Mouse (Mus musculus): ENCODE data around the gene Vrk1.
A peak's percentile ranks its signal among the peaks of the same experiment; 100 is the strongest.

Vrk1 gene

DNA sequence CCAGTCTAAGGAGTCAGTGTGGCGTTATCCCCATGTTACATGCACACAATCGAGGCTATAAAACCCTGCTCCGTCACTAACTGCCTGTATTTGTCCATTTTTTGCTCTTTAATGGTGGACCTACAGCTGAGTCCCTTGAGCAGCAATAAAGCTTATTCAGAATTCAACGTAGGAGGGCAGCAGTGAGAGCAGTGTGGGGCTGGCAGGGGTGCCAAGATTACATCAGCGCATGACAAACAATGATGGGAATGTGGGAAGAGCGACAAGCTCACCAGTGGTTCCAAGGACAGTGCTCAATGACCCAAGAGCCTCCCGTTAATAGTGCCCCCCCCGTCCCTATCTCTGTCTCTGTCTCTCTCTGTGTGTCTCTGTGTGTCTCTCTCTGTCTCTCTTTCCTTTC is 8.3 kb upstream of the Vrk1 start:
- DNase-seq, result no peak

DNA sequence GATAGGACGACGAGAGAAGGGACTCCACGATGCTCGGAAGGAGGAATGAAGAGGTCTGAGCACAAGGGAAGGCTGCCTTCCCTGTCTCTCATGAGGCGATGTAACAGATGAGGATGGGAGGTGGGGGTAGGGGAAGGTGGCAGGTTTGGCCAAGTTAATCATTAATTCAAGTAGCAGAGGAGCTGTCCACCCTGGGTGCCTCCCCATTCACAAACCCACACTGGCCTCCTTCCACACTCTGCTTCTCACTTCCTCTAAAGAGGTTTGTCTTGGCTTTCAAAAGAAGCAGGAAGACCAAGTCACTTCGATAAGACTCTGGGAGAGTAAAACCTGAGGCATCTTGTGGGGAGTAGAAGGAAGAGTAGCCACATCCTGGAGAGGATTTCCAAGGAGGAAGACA is 5.3 kb upstream of the Vrk1 start:
- no peak for DNase-seq

DNA sequence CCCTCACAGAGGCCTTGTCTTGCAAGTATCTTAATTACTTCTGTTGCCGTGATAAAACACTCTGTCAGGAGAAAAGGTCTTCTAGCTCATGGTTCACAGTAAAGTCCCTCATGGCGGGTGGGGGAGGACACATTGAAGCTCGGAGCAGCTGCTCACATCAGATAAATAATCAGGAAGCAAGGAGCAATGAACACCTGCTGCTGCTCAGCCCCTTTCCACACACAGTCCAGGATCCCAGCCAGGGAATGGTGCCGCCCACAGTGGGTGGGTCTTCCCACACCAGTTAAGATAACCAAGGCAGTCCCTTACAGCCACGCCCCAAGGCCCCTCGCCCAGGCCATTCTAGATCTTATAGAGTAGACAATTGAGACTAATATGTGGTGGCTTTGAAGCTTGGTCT is 3.8 kb upstream of the Vrk1 start:
- DNase-seq, result no peak

DNA sequence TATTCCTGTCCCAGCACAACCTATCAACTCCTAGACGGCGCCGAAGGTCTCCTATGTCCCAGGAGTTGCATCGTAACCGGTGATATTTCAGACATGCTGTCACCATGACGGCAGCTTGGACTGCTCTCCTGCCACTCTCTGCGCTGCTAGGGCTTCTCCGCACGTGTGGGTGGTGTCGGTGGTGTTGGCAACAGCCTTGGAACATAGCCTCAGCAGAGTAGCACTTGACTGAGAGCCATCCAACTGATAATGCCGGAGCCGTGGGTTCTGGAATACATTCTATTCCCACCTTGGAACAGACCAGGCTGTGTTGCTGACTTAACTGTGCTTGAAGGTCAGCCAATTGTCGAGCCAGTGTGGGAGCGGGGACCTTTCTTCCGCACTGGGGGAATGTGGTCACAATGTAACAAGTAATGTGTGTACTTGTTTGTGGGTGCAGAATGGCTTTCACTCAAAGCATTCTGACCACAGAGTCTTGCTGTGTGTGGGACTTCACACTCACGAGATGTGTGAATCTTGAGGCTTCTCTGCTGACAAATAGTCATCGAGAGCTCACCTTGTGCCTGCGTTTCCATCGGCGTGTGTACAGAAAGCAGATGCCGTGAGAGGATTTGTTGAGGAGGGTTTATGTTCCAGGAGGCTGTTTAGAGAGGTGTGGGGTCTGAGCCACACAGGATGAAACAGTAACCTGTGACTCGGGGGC is 1.5 kb upstream of the Vrk1 start:
- DNase-seq, result no peak

DNA sequence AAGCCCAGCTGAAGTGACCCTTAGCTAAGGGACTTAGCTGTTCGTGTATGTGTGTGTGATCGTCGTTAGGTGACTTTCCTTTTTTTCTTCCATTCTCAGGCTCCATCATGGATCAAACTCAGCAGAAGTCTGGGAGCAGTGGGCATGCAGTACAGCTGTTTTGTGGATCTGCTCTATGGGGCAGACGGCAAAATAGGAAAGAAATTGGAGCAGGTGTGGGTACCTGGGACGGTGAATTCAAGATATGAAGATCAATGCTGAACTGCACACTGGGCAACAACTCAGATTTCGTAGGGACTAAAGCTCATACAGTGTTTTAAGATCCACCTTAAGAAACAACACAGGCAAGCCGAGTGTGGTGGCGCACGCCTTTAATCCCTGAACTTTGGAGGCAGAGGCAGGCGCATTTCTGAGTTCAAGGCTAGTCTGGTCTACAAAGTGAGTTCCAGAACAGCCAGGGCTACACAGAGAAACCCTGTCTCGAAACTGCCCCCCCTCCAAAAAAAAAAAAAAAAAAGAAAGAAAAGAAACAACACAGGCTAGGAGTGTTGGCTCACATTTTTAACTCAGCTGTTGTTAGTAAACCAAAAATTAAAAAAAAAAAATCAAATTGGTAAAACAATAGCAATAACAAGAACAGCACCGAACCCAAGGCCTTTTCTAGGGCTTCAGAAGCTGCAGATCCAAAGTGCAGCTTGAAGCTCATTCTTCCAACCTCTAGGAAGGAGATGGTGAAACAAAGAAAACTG is 732 bp upstream of the Vrk1 start:
- DNase-seq, result no peak

DNA sequence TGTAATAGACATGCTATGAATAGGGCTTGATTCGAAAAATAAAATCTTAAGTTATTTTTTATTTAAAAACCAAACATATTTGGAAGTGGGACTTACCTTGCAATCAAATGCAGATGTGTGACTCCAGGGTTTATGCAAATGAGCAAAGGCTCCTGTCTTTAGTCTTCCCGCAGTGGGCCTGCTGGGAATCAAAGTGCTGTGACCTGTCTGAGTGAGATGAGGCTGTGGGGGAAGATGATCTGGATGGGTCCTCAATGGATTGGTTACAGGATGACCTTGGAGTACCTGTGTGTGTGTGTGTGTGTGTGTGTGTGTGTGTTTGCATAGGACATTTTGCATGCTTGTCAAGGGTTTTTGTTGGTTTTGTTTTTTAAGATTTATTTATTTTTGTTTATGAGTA is 2.1 kb downstream of the Vrk1 start:
- no peak for DNase-seq

DNA sequence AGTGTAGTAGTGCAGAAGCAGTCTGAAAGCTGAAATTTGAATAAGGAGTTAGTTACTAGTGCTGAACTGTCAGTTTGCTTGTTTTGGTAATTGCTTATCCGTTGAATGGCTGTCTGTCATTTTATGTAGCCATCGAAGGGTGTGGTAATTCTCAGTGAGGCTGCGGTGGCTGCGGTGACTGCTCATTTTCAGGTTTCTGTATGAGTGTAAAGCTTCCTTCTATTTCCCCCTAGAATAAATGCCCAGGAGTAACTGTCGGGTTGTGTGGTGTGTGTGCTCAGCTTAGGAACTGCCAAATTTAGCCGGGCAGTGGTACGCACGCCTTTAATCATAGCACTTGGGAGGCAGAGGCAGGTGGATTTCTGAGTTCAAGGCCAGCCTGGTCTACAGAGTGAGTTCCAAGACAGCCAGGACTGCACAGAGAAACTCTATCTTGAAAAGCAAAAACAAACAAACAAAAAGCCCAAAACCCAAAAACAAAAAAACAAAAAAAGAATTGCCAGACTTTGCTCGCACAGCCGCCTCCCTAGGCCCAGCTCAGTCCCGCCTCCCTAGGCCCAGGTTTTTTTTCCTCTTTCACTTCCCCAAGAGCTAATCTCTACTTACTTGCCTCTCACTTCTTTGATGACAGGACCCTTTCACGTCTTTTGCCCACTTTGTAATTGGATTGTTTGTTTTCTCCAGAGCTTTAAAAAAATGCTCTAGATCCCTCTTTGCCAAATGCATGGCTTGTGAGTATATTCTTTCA is 6.4 kb downstream of the Vrk1 start:
- no peak for DNase-seq

DNA sequence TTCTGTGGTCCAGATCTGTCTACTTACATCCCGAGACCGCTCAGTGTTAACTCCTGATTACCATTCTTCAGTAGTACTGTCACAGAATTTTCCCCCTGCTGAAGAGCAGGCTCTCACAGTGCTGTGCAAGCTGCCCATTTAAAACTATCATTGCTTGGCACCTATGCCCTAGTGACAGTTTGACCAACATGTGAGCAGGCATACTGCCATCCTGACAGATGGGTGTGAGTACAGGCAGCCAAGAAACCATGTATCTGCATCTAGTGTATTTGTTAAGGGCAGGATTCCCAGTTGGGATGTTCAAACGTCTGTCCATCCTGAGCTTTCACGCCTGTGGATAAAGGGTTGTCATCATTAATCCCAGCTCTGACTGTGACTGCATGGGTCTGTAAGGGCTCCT is 10.0 kb downstream of the Vrk1 start:
- no peak for DNase-seq

DNA sequence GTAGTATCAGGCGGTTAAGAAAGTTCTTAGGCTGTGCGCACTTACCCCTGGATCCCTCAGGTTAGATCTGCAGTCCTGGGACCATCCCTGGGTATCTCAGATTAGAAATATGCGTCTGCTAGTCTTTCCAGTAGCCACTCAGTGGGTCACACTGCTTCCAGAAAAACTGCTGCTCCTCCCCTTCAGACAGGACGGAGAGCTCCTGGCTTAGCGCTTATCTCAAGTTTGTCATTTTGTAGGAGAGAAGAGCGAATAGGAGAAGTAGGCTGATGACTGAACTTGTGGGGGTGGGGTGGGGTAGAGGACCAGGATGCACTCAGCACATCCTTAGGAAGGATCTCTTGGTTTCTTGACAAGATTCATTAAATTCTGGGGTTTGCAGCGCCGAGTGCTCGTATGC is 13.6 kb downstream of the Vrk1 start:
- DNase-seq, result no peak

DNA sequence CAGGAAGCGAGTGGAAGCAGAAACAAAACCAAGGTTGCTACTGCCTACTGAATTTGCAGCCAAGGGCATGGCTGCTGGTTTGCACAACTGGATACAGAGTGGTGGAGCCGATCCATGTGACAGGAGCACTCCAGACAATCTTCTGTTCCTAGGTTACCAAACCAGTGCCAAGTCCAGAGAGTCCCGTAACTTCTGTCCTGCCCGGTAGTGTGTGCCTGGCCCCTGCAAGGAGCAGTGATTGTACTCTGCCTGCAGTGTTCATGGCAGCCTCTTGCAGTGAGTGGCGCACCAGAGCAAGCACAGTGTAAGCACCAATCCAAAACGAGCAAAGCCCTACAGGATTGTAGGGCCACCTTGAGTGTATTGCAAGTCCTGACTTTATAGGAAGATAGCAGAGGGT is 15.4 kb downstream of the Vrk1 start:
- no peak for DNase-seq

DNA sequence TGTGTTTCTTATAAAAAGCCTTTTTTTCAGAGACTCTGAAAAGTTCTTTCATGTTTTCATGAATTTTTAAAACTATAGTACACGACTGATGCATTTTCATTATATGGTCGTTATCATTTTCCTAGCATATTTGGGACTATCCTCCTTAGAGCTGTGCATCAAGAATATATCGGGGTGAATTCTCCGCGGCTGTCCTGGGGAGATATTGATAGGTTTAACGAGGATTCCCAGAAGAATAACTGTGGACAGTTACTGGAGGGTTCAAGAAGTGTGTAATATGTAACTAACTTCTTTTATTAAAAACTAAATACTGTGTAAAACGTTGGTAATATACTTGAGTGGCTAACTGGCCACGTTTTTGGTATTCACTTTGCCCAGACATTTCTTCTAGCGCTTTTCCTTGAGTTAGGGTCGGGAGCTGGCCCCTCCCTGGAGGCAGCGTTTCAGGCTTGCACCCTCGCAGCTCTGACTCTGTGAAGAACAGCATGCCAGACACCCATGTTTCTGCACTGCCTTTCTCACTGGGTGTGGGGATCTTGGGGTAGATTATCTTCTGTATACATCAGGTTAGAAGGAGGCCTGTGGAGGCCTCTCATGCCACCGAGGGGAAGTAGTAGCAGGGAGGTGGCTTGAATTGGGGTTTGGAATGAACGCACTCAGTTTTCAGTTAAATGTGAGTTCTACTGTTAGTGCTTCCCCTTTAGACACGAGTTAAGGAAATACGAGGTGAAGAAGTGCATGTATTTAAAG is 16.5 kb downstream of the Vrk1 start:
- DNase-seq, result no peak

DNA sequence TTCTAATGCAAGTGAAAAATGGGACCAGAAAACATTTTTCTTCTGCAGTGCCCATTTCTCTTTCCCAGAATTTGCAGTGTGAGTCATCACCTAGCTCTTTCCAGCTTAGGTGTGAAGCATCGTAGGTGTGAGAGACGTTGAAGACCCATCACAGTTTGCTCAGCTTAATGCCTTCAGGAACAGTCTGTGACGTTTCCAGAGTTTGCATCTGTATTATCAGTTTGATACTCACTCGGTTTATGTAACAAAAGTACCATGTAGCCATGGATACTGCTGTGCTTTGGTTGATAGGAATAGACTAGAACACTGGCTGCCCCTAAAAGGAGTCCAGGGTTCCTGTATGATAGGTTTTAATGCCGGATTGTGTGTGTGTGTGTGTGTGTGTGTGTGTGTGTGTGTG is 17.3 kb downstream of the Vrk1 start:
- no peak for DNase-seq

DNA sequence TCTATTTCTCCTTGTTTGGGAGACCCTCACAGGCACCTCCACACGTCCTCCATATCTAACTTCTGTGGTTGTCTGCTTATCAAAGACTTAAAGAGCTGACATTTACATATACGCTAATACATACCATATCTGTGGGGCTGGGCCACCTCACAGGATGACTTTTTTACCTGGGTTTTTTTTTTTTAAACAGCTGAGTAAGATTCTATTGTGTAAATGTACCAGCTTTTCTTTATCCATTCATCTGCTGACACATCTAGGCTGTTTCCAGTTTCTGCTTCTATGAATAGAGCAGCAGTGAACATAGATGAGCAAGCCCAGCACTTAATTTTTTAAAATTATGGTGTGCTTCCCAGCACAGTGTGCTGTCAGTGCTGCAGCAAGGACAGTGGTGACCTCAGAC is 19.6 kb downstream of the Vrk1 start:
- DNase-seq, result no peak

DNA sequence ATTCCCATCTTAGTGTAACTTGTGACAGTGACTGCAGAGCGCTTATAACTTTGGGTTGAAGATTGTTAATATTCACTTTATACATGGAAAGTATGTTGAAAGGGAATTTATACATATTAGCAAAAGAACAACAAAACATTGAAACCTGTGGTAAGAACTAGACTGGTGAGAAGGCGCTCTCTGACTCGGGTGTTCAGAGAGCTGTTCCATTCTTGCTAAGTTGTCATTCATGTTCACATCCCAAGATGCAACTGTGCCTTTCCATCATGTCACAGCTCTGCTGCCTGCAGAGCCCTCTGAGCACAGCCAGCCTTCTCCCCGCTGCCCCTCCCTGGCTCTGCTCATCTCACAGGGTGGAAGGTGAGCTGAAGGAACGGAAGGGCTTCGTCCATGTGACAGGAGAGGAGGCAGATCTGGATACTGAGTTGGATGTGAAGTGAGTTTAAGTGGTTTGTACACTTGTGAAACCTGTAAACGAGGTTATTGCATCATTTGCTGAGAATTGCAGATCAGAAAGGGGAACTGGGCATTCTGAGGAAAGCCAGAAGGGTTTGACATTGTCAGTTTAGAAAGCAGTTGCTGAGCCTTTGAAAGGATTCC is 20.2 kb downstream of the Vrk1 start:
- no peak for DNase-seq

DNA sequence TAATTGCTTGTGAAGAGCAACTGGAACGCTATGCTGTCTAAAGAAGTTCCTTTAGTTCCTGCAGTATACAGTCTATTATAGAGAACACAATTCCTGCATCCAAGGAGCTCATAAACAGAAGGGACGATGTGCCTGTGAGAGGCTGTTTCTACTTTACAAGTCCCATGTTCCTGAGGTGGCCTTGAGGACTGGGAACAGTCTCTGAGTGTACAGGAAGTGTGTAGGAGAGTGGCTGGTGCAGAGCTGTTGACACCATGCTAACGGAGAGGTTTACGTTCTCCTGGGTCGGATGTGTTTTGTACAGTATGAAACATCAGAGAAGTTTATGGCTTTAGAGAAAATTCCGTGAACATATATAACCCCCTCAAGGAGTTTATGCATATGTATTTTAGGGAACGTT is 20.8 kb downstream of the Vrk1 start:
- no peak for DNase-seq

DNA sequence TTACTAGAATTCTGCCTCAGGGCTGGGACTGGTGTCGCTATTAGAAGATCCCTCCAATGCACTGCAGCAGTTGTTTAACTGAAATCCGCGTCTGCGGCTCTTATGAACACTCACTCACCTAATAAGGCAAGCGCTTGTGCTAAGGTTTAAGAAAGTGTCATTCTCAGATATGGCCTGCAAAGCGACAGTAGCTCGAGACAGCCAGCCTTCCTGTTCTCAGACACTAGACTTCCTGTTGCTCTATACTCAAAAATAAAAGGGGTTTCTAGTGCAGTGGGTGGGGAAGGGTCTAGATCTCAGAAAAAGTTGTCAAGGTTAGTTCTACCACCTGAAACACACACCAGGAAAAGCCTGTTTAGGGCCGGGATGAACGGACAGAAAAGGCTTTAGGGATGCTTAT is 21.9 kb downstream of the Vrk1 start:
- peak; percentile 29 for DNase-seq

DNA sequence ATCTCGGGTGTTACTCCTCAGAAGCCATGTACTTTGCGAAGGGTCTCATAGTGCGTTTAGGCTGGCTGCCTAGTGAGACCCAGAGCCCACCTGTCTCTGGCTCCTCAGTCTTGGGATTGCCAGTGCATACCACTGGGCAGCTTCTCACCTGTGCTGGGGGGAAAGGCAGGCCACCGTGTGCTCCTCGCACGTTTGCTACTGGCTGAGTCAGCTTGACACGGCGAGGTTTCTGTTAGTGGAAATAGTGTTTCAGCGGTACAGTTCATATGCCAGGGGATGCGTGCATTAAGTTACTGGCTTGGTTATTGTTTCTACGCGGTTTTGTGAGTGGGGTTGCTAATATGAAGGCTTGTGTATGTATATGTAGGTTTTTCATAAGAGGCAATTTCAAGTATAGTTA is 22.3 kb downstream of the Vrk1 start:
- no peak for DNase-seq

DNA sequence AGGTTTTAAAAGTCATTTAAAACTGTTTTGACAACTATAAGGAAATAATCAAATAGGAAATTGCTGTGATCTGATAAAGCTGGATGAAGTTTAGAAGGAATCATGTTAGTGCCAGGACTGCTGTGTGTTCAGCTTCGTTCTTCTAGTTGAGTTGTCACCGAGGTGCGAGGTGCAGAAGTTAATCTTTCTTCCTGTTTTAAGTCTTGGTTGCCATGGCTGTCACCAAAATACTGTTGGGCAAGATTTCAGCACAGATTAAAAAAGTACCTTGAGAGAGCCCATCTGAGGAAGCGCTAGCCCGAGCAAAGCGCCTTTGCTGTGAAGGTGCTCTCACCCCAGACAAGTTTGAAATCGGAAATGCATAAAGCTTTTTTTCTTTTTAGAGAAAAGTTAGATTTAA is 24.2 kb downstream of the Vrk1 start:
- no peak for DNase-seq

DNA sequence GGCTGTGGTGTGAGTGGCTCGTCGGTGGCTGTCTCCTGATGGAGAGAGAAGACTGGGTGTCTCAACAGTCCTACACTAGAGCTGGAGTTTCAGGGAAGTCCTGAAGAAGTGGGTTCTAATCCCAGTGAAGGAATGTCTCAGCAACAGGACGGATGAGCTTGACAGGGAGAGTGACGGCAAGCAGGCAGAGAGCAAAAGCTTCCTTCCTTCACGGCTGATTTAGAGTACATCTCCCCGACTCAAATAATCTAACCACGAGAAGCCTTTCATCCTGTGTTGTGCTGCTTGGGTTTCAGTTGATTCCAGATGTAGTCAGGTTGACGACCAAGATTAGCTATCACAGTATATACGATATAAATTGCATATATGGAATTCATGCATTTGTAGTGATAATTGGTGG is 24.7 kb downstream of the Vrk1 start:
- DNase-seq, result no peak

DNA sequence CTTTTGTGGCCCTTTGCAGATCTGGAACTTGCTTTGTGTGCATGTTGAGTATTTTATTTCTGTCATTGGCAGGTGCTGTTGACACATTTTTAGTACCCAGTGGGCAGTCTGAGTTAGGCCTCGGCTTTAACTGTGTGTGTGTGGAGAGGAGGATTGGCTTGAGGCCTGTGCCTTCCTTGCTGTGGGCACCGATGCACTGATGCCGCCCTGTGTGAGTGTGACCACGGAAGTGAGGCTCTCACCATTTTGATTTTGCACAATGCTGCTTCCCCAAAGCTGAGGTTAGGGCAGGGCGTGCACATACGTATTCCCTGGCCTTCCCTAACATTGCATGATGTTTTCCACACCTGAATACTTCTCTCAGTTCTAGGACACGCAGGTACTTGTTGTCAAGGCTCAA is 30.2 kb downstream of the Vrk1 start:
- no peak for DNase-seq

DNA sequence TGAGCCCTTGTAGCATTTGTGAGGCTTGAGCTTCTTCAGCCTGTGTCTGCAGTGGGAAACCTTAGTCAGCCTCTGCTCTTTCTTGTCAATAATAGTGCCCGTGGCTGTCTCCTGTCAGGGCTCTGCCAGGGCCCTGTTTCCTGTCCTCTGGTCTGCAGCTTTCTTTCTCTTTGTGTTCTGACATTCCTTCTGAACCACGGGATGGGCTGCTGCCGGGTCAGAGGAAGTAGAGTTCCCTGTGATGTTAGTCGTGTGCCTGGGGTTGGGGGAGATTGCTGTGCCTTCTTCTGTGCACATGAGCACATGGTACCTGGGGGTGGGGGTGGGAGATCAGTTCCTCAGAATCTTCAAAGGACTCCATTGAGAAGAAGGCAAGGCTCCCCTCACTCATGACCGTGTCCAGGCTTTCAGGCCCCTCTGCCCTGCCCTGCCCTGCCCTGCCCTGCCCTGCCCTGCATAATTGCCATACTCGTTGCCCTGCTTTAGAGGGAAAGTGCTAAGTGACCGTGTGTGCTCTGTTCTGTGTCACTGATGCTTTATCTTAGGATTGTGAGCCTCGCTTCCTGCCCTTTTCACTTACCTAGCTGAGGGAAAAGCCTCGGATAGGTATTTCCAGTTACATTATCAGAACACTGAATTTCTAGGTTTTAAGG is 36.2 kb downstream of the Vrk1 start:
- no peak for DNase-seq

DNA sequence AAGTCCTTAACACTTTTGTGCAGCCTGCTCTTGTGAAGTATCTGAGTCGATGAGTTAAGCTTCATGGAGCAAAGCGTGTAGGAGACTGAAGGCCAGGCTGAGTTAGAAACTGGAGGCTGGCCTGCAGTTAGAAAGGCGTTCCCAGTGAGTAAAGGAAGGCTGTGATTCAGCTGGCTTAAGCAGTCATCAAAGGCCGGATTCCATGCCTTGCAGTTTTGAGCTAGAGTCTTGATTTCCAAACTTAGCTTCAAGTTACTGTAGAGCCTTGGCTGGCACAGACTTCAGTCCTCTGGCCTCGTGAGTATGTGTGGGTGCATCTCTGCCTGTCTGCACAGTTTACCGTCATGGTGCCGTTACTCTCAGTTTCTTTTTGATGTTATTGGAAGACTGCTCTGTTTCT is 42.2 kb downstream of the Vrk1 start:
- no peak for DNase-seq

DNA sequence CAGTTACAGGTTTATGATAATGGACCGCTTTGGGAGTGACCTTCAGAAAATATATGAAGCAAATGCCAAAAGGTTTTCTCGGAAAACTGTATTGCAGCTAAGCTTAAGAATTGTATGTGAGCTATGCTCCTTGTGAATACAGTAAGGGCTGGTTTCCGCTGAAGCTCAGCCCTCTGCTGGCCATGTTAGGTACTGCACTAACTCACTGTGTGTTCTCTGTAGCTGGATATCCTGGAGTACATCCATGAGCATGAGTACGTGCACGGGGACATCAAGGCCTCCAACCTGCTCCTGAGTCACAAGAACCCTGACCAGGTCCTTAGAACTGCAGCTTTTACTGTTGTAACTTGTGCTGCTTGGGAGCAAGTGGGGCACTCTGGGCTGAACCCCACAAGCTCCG is 45.8 kb downstream of the Vrk1 start:
- DNase-seq, result peak; percentile 74

All from thymus, postnatal 25 days (tissue).